ENCODE assay signal across 10 mouse cellular contexts in genomic region chr8:95599861-95600260, GRCm38 (mm10). TPM values are rescaled to one million over a fixed set of nuclear protein-coding genes. Genes with fewer than 3 reads are reported as not detected.
DNase-seq lines count a peak whose midpoint lies in the region; ATAC-seq and TF ChIP-seq lines count a peak whose summit lies in the region.
"Had no signal": no experiment of that assay in that cellular context is flagged by ENCODE, and none has a peak within 500 bp of the region (broad histone marks: within the 10 kb centered on the region; RNA-seq: fewer than 3 reads in every experiment).

No protein-coding gene starts in this region.

- no peak overlapping the region for H3K4me3 ChIP-seq in liver, embryonic 12.5 days
- H3K4me3 ChIP-seq in bone marrow macrophage, adult 2 months (ENCODE audit: insufficient read depth, low read length) = no peak overlapping the region
- H3K4me3 ChIP-seq in hindbrain, embryonic 14.5 days (replicated peaks; ENCODE audit: low read length) = no peak overlapping the region
- H3K4me3 ChIP-seq in midbrain, embryonic 13.5 days (replicated peaks) = no peak overlapping the region
- peak overlapping the region; percentile 10 for H3K4me3 ChIP-seq in testis, adult 2 months (ENCODE audit: control insufficient read depth, low read depth, low read length)
- H3K4me3 ChIP-seq: erythroblast, embryonic 14.5 days had no signal

- H3K4me1 ChIP-seq in liver, embryonic 12.5 days = peaks cover 10% of the 10 kb centered on the region
- H3K4me1 ChIP-seq in bone marrow macrophage, adult 2 months (ENCODE audit: control insufficient read depth, insufficient read depth, low read length) = no peaks in the 10 kb centered on the region
- H3K4me1 ChIP-seq in hindbrain, embryonic 14.5 days (replicated peaks; ENCODE audit: control insufficient read depth, insufficient read depth, low read length) = no peaks in the 10 kb centered on the region
- H3K4me1 ChIP-seq in midbrain, embryonic 13.5 days (replicated peaks) = 0 out of 2 replicates have a peak, but pooled peaks cover under 1% of the 10 kb centered on the region
- peaks cover 3% of the 10 kb centered on the region; the same call in 1 of the 2 replicates for H3K4me1 ChIP-seq in testis, adult 2 months (ENCODE audit: control insufficient read depth, insufficient read depth, low read length)

- no peak for ATAC-seq in liver, embryonic 12.5 days
- peak; percentile 66; the same call in 1 of the 2 replicates for ATAC-seq in hindbrain, embryonic 14.5 days (ENCODE audit: low FRiP score)
- 0 out of 2 replicates have a peak, but pooled peaks have one; percentile 48 for ATAC-seq in midbrain, embryonic 13.5 days

- peaks cover 8% of the 10 kb centered on the region; the same call in 1 of the 2 replicates for H3K27me3 ChIP-seq in liver, embryonic 12.5 days (replicated peaks)
- H3K27me3 ChIP-seq in hindbrain, embryonic 14.5 days (ENCODE audit: control insufficient read depth, insufficient read depth, low read length) = no peaks in the 10 kb centered on the region
- no peaks in the 10 kb centered on the region for H3K27me3 ChIP-seq in midbrain, embryonic 13.5 days
- no peaks in the 10 kb centered on the region for H3K27me3 ChIP-seq in testis, adult 2 months (ENCODE audit: control insufficient read depth, insufficient read depth, low read length)

- no peak for TF ChIP-seq POLR2A in bone marrow macrophage, adult 2 months (IDR thresholded peaks at IDR 0.05; ENCODE audit: borderline replicate concordance, low read depth, low read length)
- no peak for TF ChIP-seq POLR2A in testis, adult 2 months (IDR thresholded peaks at IDR 0.05; ENCODE audit: control insufficient read depth, low read depth, low read length)

- no peak overlapping the region for H3K27ac ChIP-seq in liver, embryonic 12.5 days
- no peak overlapping the region for H3K27ac ChIP-seq in bone marrow macrophage, adult 2 months (ENCODE audit: insufficient read depth, low read depth, low read length)
- H3K27ac ChIP-seq in hindbrain, embryonic 14.5 days = no peak overlapping the region
- H3K27ac ChIP-seq in midbrain, embryonic 13.5 days = no peak overlapping the region
- no peak overlapping the region for H3K27ac ChIP-seq in testis, adult 2 months (ENCODE audit: control insufficient read depth, insufficient read depth, low read depth, low read length)

- H3K9me3 ChIP-seq in liver, embryonic 12.5 days (replicated peaks) = no peaks in the 10 kb centered on the region
- no peaks in the 10 kb centered on the region for H3K9me3 ChIP-seq in hindbrain, embryonic 14.5 days (ENCODE audit: control insufficient read depth, low read length)
- no peaks in the 10 kb centered on the region for H3K9me3 ChIP-seq in midbrain, embryonic 13.5 days

- intact Hi-C loops in left cerebral cortex, postnatal 10 days (cut with DNase I) = loop anchor here (2.0 to 10.0 kb wide), 3 partner anchors 97 to 235 kb away; no protein-coding TSS in a partner anchor

- peak; percentile 50 for TF ChIP-seq CTCF in bone marrow macrophage, adult 2 months (IDR thresholded peaks at IDR 0.05; ENCODE audit: low read depth, low read length)
- peak; percentile 80; the same call in 1 of the 2 replicates for TF ChIP-seq CTCF in testis, adult 2 months (IDR thresholded peaks at IDR 0.05; ENCODE audit: control insufficient read depth, insufficient read depth, insufficient replicate concordance, low read depth, low read length)

- H3K9ac ChIP-seq in liver, embryonic 12.5 days = no peak overlapping the region
- H3K9ac ChIP-seq in hindbrain, embryonic 14.5 days = no peak overlapping the region
- H3K9ac ChIP-seq in midbrain, embryonic 13.5 days (replicated peaks) = no peak overlapping the region

- peak; percentile 48 for DNase-seq in liver
- peak; percentile 13 for DNase-seq in fibroblast of lung, adult 2 months (ENCODE audit: low read depth)
- DNase-seq in hindbrain, embryonic 14.5 days (ENCODE audit: low spot score) = peak; percentile 90
- DNase-seq in left cerebral cortex, postnatal 10 days (ENCODE audit: extremely low spot score in 1 of 2, low spot score in 2 of 2) = peak; percentile 62 to 71

- WGBS in liver, embryonic 12.5 days (ENCODE audit: insufficient replicate concordance) = 11% methylated on average over 11 of the region's 11 CpGs
- 14% methylated on average over 11 of the region's 11 CpGs for WGBS in hindbrain, embryonic 14.5 days
- 10% methylated on average over 11 of the region's 11 CpGs for WGBS in midbrain, embryonic 13.5 days

- H3K36me3 ChIP-seq in liver, embryonic 12.5 days = no peaks in the 10 kb centered on the region
- H3K36me3 ChIP-seq in hindbrain, embryonic 14.5 days (replicated peaks; ENCODE audit: control insufficient read depth, insufficient read depth) = no peaks in the 10 kb centered on the region
- H3K36me3 ChIP-seq in midbrain, embryonic 13.5 days = no peaks in the 10 kb centered on the region
- H3K36me3 ChIP-seq in testis, adult 2 months (ENCODE audit: control insufficient read depth, insufficient read depth, low read length) = no peaks in the 10 kb centered on the region

- no peak overlapping the region; the same call in 1 of the 2 replicates for H3K4me2 ChIP-seq in liver, embryonic 12.5 days
- H3K4me2 ChIP-seq in hindbrain, embryonic 14.5 days (replicated peaks) = peak overlapping the region; percentile 24; the same call in 1 of the 2 replicates
- no peak overlapping the region for H3K4me2 ChIP-seq in midbrain, embryonic 13.5 days (replicated peaks)

RNA-seq across cellular contexts. Expression of gene Prss54, which starts 23.7 kb away (rescaled TPM):
- not detected in 2 replicates for polyA plus RNA-seq in liver, embryonic 12.5 days (2016; fragmentation: Nextera tagmentation; extraction: Ambion mirVana)
- not detected in 2 replicates for polyA plus RNA-seq in bone marrow macrophage, adult 2 months (2012; ENCODE audit: insufficient read depth, insufficient read length, missing spikeins)
- not detected in 2 replicates for polyA plus RNA-seq in hindbrain, embryonic 14.5 days (2014; fragmentation: Nextera tagmentation; extraction: Ambion mirVana)
- not detected for total RNA-seq in left cerebral cortex, postnatal 10 days (2021)
- not detected in 2 replicates for polyA plus RNA-seq in midbrain, embryonic 13.5 days (2015; fragmentation: Nextera tagmentation; extraction: Ambion mirVana)
- 251 and 266 TPM in 2 replicates for polyA plus RNA-seq in testis, adult 2 months (2012; rRNA removed)
- polyA plus RNA-seq: erythroblast, embryonic 14.5 days; stomach, embryonic 16.5 days had no signal

RNA-seq across cellular contexts. Expression of gene Gins3, which starts 33.4 kb away (rescaled TPM):
- 13.8 and 14.1 TPM in 2 replicates for polyA plus RNA-seq in liver, embryonic 12.5 days (2016; fragmentation: Nextera tagmentation; extraction: Ambion mirVana)
- polyA plus RNA-seq in bone marrow macrophage, adult 2 months (2012; ENCODE audit: insufficient read depth, insufficient read length, missing spikeins) = 6.8 and 7.4 TPM in 2 replicates
- polyA plus RNA-seq in hindbrain, embryonic 14.5 days (2014; fragmentation: Nextera tagmentation; extraction: Ambion mirVana) = 7.8 and 7.9 TPM in 2 replicates
- 1 to 10 TPM; 1.3 TPM for total RNA-seq in left cerebral cortex, postnatal 10 days (2021)
- 10.6 and 12.9 TPM in 2 replicates for polyA plus RNA-seq in midbrain, embryonic 13.5 days (2015; fragmentation: Nextera tagmentation; extraction: Ambion mirVana)
- polyA plus RNA-seq in testis, adult 2 months (2012; rRNA removed) = 1.3 and 1.5 TPM in 2 replicates

Comparison
In these comparisons a context has a peak if more than half of its experiments do, and no peak if none do; other contexts are left out.
1. DNase-seq: peak in every context shown above with its lines; median percentile 90 in hindbrain, embryonic 14.5 days; 66 in left cerebral cortex, postnatal 10 days; 48 in liver; 13 in fibroblast of lung, adult 2 months.
2. RNA of gene Prss54, which starts 23.7 kb away (polyA plus RNA-seq): 251 to 266 TPM in testis, adult 2 months; not detected in hindbrain, embryonic 14.5 days, not detected in liver, embryonic 12.5 days, not detected in bone marrow macrophage, adult 2 months and not detected in midbrain, embryonic 13.5 days; every median in the first group is over 100 times any median in the second.